Mouse (Mus musculus) heart, adult 2 months (tissue): ENCODE data around the gene Elavl3. TPM values are rescaled to one million over a fixed set of nuclear protein-coding genes. Genes with fewer than 3 reads are reported as not detected.

Experiments
- DNase-seq, 2 experiments: peaks; one replicate each; pipeline ENCODE4 v3.0.0; 2021
- H3K27ac ChIP-seq: fragments of 200-600 bp; 2 replicates; pipeline ENCODE4 v1.8.1; 2022
- H3K27me3 ChIP-seq: fragments of 200-500 bp; 2 replicates; pipeline ENCODE4 v1.6.1; 2012; ENCODE audit warnings: mild to moderate bottlenecking, low read length, inconsistent platforms, mixed read lengths; ENCODE audit not compliant: control insufficient read depth, insufficient read depth
- H3K36me3 ChIP-seq: fragments of 200-500 bp; 2 replicates; pipeline ENCODE4 v1.6.1; 2012; ENCODE audit warnings: low read length, inconsistent platforms; ENCODE audit not compliant: control insufficient read depth, insufficient read depth
- H3K4me1 ChIP-seq: fragments of 200-500 bp; 2 replicates; pipeline ENCODE4 v1.6.1; 2011; ENCODE audit warnings: low read length; ENCODE audit not compliant: control insufficient read depth, insufficient read depth
- H3K4me3 ChIP-seq: fragments of 200-600 bp; 2 replicates; pipeline ENCODE4 v1.8.1; 2022
- H3K79me2 ChIP-seq: fragments of 200-500 bp; replicated peaks from 2 replicates; pipeline ENCODE4 v1.6.1; 2012; ENCODE audit warnings: mild to moderate bottlenecking, inconsistent platforms, low read length, moderate library complexity, mixed read lengths; ENCODE audit not compliant: control insufficient read depth, insufficient read depth
- H3K9ac ChIP-seq: fragments of 200-500 bp; 2 replicates; pipeline ENCODE4 v1.6.1; 2012; ENCODE audit warnings: low read depth, mild to moderate bottlenecking, control low read depth, inconsistent platforms, low read length, mixed read lengths
- CTCF ChIP-seq: fragments of 200-600 bp; IDR thresholded peaks from 2 replicates; pipeline ENCODE4 v1.8.1; 2022; ENCODE audit warnings: antibody characterized with exemption, mild to moderate bottlenecking, moderate library complexity
- EP300 ChIP-seq: fragments of 200-500 bp; IDR thresholded peaks from 2 replicates; pipeline ENCODE4 v1.6.1; 2011; ENCODE audit warnings: low read depth, low read length, control low read depth; ENCODE audit not compliant: insufficient read depth
- POLR2A ChIP-seq: fragments of 200-500 bp; IDR thresholded peaks from 2 replicates; pipeline ENCODE4 v1.6.1; 2011; ENCODE audit warnings: mild to moderate bottlenecking, low read depth, low read length, control low read depth; ENCODE audit not compliant: insufficient read depth
- WGBS: fragments of 180-500 bp; shearing (Covaris S2); methylation state at CpG from one replicate; pipeline ENCODE4 v1.1.7; 2018; 5-methylcytosine and 5-hydroxymethylcytosine counted together
- intact Hi-C: fragments of 180-260 bp; cut with DNase I; formaldehyde crosslinking; loops from one replicate; pipeline ENCODE4 v1.15.1; 2025
- polyA plus RNA-seq: library from polyadenylated mRNA; depleted of rRNA; stranded (reverse); fragments of >200 nt; gene quantifications from 2 replicates; pipeline ENCODE4 v1.2.3, GENCODE M21; 2012
- total RNA-seq, 2 experiments: library from RNA; stranded (reverse); gene quantifications; 2 replicates each; pipeline ENCODE4 v1.2.3; 2021

Elavl3 gene
- total and polyA plus RNA-seq, 3 experiments = 0.08 to 0.10 (median 0.09) TPM

DNA sequence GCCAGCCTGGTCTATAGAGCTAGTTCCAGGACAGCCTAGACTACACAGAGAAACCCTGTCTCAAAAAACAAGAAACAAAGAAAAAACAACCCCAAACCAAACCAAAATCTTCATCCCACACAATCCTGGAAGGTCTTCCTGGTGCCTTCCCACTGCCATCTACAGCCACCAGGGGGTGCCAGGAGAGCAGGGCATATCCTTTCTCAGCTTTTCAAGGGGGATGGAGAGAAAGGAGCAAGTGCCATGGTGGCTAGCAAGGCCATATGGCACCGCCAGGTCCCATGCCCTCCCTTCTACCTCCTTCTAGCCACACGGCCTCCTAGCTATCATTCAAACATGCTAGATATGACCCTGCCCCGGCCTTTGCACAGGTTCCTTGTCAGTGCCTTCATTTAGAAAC, 14.6 kb upstream of the Elavl3 start:
- H3K36me3 ChIP-seq = no peaks in the 10 kb centered on the region
- intact Hi-C loops = loop anchor here (10.0 kb wide), 1 partner anchor 348 kb away; the partner anchor contains the start of gene 9530077C05Rik
- 73% methylated on average over 3 of the region's 3 CpGs for WGBS
- peak; percentile 36 to 67 for DNase-seq
- no peaks in the 10 kb centered on the region for H3K79me2 ChIP-seq
- H3K27ac ChIP-seq = no peak overlapping the region
- no peaks in the 10 kb centered on the region for H3K27me3 ChIP-seq
- TF ChIP-seq CTCF (peak; percentile 89), POLR2A (no peak), EP300 (peak; percentile 57; the same call in 1 of the 2 replicates)
- H3K4me1 ChIP-seq = peaks cover 1% of the 10 kb centered on the region; the same call in 1 of the 2 replicates
- H3K9ac ChIP-seq = no peak overlapping the region
- H3K4me3 ChIP-seq = no peak overlapping the region

DNA sequence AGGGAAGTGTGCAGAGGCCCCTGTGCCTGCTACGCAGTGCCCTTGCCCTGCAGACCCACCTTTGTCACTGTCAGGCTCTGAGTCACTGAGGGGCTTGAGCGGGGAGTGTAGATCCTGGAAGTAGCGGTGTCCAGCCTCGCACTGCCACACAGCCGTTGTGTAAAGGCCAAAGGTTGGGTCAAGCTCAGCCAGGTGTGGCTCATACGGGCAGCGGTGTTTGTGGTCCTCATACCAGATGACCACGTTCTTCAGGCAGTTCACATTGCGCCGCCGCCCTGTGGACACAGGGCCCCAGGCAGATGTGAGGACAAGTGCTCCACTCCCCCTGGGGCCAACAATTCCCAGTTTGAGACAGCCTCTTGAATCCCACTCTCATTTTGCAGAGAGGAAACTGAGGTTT, 13.8 kb upstream of the Elavl3 start:
- no peak for DNase-seq
- intact Hi-C loops = loop anchor here (10.0 kb wide), 1 partner anchor 349 kb away; the partner anchor contains the start of gene 9530077C05Rik
- Histone ChIP-seq H3K79me2 (no peaks in the 10 kb centered on the region), H3K36me3 (no peaks in the 10 kb centered on the region), H3K27ac (no peak overlapping the region), H3K9ac (no peak overlapping the region), H3K4me1 (peaks cover 1% of the 10 kb centered on the region; the same call in 1 of the 2 replicates), H3K27me3 (no peaks in the 10 kb centered on the region), H3K4me3 (no peak overlapping the region)
- WGBS = 94% methylated on average over 11 of the region's 11 CpGs
- TF ChIP-seq CTCF (no peak), EP300 (no peak), POLR2A (no peak)

GRCm38 (mm10) chr9:22064341-22064740, 12.5 kb upstream of the Elavl3 start:
- Histone ChIP-seq H3K4me1 (no peaks in the 10 kb centered on the region), H3K27ac (no peak overlapping the region), H3K9ac (no peak overlapping the region), H3K79me2 (no peaks in the 10 kb centered on the region), H3K4me3 (no peak overlapping the region), H3K36me3 (no peaks in the 10 kb centered on the region), H3K27me3 (no peaks in the 10 kb centered on the region)
- intact Hi-C loops = loop anchor here (10.0 kb wide), 1 partner anchor 350 kb away; the partner anchor contains the start of gene 9530077C05Rik
- TF ChIP-seq CTCF = no peak
- no peak for TF ChIP-seq POLR2A
- no peak for TF ChIP-seq EP300
- no peak for DNase-seq
- 89% methylated on average over 3 of the region's 3 CpGs for WGBS

GRCm38 (mm10) chr9:22061339-22061738, 9.5 kb upstream of the Elavl3 start:
- no peak for TF ChIP-seq CTCF
- no peak for TF ChIP-seq POLR2A
- TF ChIP-seq EP300 = no peak
- no peak overlapping the region for H3K27ac ChIP-seq
- no peaks in the 10 kb centered on the region for H3K79me2 ChIP-seq
- no peak overlapping the region for H3K9ac ChIP-seq
- H3K4me3 ChIP-seq = no peak overlapping the region
- no peak for DNase-seq
- H3K27me3 ChIP-seq = no peaks in the 10 kb centered on the region
- H3K4me1 ChIP-seq = no peaks in the 10 kb centered on the region
- WGBS = 61% methylated on average over 2 of the region's 2 CpGs
- H3K36me3 ChIP-seq = no peaks in the 10 kb centered on the region
- intact Hi-C loops = loop anchor here (10.0 kb wide), 1 partner anchor 353 kb away; the partner anchor contains the start of gene 9530077C05Rik

- WGBS = 59% methylated on average over 9 of the region's 9 CpGs
- TF ChIP-seq POLR2A (no peak), EP300 (no peak), CTCF (no peak)
- no peak overlapping the region for H3K9ac ChIP-seq
- H3K27ac ChIP-seq = no peak overlapping the region
- H3K79me2 ChIP-seq = no peaks in the 10 kb centered on the region
- no peaks in the 10 kb centered on the region for H3K27me3 ChIP-seq
- no peak overlapping the region for H3K4me3 ChIP-seq
- H3K36me3 ChIP-seq = no peaks in the 10 kb centered on the region
- intact Hi-C loops = no loop called here
- H3K4me1 ChIP-seq = no peaks in the 10 kb centered on the region
- peak; percentile 66 to 82 for DNase-seq
Observed at GRCm38 (mm10) chr9:22058011-22058424, 6.2 kb upstream of the Elavl3 start.

- DNase-seq = no peak
- intact Hi-C loops = no loop called here
- TF ChIP-seq CTCF (no peak), EP300 (no peak), POLR2A (no peak)
Observed at GRCm38 (mm10) chr9:22057031-22057517, 5.3 kb upstream of the Elavl3 start.

More at GRCm38 (mm10) chr9:22057031-22057517, 5.3 kb upstream of the Elavl3 start:
- Histone ChIP-seq H3K36me3 (no peaks in the 10 kb centered on the region), H3K27ac (no peak overlapping the region), H3K27me3 (peaks cover 3% of the 10 kb centered on the region), H3K9ac (no peak overlapping the region), H3K4me1 (no peaks in the 10 kb centered on the region), H3K4me3 (no peak overlapping the region), H3K79me2 (no peaks in the 10 kb centered on the region)
- 91% methylated on average over 9 of the region's 9 CpGs for WGBS
